Mouse (Mus musculus) C2C12 (cell line): ENCODE measurements around the gene Fancc. TPM values are rescaled to one million over a fixed set of nuclear protein-coding genes. Genes with fewer than 3 reads are reported as not detected.

Experiments used
- H3K27me3 ChIP-seq: one replicate; pipeline ENCODE4 v1.6.1; 2011; ENCODE audit not compliant: control insufficient read depth, insufficient read depth, insufficient read length
- H3K36me3 ChIP-seq: one replicate; pipeline ENCODE4 v1.6.1; 2011; ENCODE audit not compliant: control insufficient read depth, insufficient read depth
- H3K4me3 ChIP-seq: one replicate; pipeline ENCODE4 v1.5.1; 2011; ENCODE audit warnings: mild to moderate bottlenecking, control low read depth; ENCODE audit not compliant: poor library complexity, insufficient read depth, severe bottlenecking
- H3K79me2 ChIP-seq: one replicate; pipeline ENCODE4 v1.6.1; 2011; ENCODE audit not compliant: control insufficient read depth, insufficient read depth
- H3K79me3 ChIP-seq: one replicate; pipeline ENCODE4 v1.6.1; 2011; ENCODE audit warnings: low read depth, control low read depth
- H3ac ChIP-seq: one replicate; pipeline ENCODE3; 2011; ENCODE audit warnings: low read depth; ENCODE audit not compliant: control insufficient read depth, insufficient read length
- CEBPB ChIP-seq: IDR thresholded peaks from one replicate; pipeline ENCODE4 v1.6.1; 2011; ENCODE audit warnings: low read depth, mild to moderate bottlenecking, control low read depth, moderate library complexity
- CTCF ChIP-seq: IDR thresholded peaks from one replicate; pipeline ENCODE4 v1.5.1; 2011; ENCODE audit not compliant: control insufficient read depth, insufficient read depth, insufficient read length
- FOSL1 ChIP-seq: IDR thresholded peaks from one replicate; pipeline ENCODE4 v1.8.0; 2011; ENCODE audit warnings: mild to moderate bottlenecking, low read length; ENCODE audit not compliant: poor library complexity, insufficient read depth, severe bottlenecking
- microRNA-seq: library from miRNA; unstranded; fragments of <30 nt; microRNA quantifications from one replicate; pipeline ENCODE4, GENCODE M21; 2019; ENCODE audit warnings: borderline microRNAs expressed
- polyA plus RNA-seq: library from polyadenylated mRNA; unstranded; fragments of >200 nt; fragmentation: generic; extraction: Trizol; gene quantifications from one replicate; pipeline ENCODE4 v1.2.1, GENCODE M21; 2012; ENCODE audit warnings: missing spikeins

The Fancc gene
- polyA plus RNA-seq, 1 experiment, result 9.3 TPM

DNA sequence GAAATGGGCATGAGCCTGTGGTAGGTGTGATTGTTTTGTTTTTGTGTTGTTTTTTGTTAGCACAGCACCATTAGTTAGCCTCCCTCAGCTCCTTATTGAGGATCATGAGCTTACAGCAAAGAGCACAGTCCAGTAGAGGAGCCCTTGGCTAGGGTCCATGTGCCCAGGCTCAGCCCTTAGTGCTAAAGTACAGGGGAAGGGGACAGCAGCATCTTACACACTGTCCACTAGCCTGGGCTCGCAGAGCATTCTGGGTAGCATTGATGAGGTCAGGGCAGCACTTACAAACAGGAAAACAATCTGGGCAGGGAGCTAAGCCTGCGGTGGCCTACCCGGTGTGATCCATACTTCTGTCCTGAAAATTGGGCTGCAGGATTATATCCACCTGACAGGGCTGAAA, 261.5 kb downstream of the Fancc start:
- Histone ChIP-seq H3K27me3 (no peaks in the 10 kb centered on the region), H3K79me3 (peaks cover 5% of the 10 kb centered on the region), H3ac (no peak overlapping the region), H3K4me3 (no peak overlapping the region), H3K79me2 (peaks cover 9% of the 10 kb centered on the region), H3K36me3 (no peaks in the 10 kb centered on the region)
- TF ChIP-seq CEBPB (no peak), CTCF (no peak), FOSL1 (no peak)

Small RNA genes lying within 50 kb of the gene (microRNA-seq; reads per million reads assigned to microRNA genes)
- gene Mir23b (17,753 reads per million, percentile 98 among the genes with 10 or more reads in this experiment), gene Mir24-1 (not detected), gene Mir27b (6,112 reads per million, percentile 94 among the genes with 10 or more reads in this experiment), gene Mir3074-1 (not detected)

Other genes with a start within 250 kb of the Fancc start
- 2.8 TPM for gene Ptch1, start 76.3 kb upstream of the Fancc start, polyA plus RNA-seq